Mouse (Mus musculus): Measurements from ENCODE around the gene Lim2. TPM values are rescaled to one million over a fixed set of nuclear protein-coding genes. Genes with fewer than 3 reads are reported as not detected.

Lim2 gene
- total RNA-seq (2021) (not detected), polyA plus RNA-seq (2012; rRNA removed) (not detected in 2 replicates)
- long read RNA-seq, result 0 reads

DNA sequence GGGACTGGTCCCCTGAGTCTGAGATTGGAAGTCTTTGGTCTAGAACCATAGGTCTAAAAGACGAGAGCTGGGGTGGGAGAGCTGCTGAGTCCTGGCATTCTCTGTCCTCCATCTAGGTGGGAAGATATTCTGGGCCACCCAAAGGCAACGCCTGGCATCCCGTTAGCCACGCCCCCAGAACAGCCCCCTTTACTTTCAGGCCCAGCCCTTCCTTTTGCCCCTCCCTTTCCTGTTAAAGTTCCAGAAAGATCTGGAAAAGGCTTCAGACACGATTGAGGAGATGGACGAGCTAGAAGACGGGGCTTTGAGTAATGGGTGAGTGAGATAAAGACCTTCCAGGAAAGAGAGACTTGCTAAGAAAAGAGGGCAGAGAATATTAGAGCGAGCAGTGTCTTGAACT, at the start of gene Lim2:
TSS of gene Lim2 (plus strand) at position 265 of the 400 bp plus-strand sequence.
- Histone ChIP-seq H3K4me1 (ENCODE audit: control insufficient read depth, insufficient read depth, low read length) (no peaks in the 10 kb centered on the region), H3K4me3 (no peak within 1 kb of the TSS), H3K79me2 (replicated peaks; ENCODE audit: control insufficient read depth, insufficient read depth, low read length) (no peaks in the 10 kb centered on the region), H3K9ac (ENCODE audit: low read depth, low read length) (no peak within 1 kb of the TSS), H3K27ac (no peak within 1 kb of the TSS), H3K36me3 (ENCODE audit: control insufficient read depth, insufficient read depth, low read length) (no peaks in the 10 kb centered on the region), H3K27me3 (ENCODE audit: control insufficient read depth, insufficient read depth, low read length) (no peaks in the 10 kb centered on the region)
- WGBS, result 69% methylated on average over 8 of the region's 8 CpGs
- TF ChIP-seq POLR2A (IDR thresholded peaks at IDR 0.05; ENCODE audit: insufficient read depth, low read depth, low read length) (no peak), CTCF (IDR thresholded peaks at IDR 0.05) (no peak), EP300 (IDR thresholded peaks at IDR 0.05; ENCODE audit: insufficient read depth, low read depth, low read length) (no peak)
- no peak for DNase-seq
- intact Hi-C loops (cut with DNase I), result no loop called here

DNA sequence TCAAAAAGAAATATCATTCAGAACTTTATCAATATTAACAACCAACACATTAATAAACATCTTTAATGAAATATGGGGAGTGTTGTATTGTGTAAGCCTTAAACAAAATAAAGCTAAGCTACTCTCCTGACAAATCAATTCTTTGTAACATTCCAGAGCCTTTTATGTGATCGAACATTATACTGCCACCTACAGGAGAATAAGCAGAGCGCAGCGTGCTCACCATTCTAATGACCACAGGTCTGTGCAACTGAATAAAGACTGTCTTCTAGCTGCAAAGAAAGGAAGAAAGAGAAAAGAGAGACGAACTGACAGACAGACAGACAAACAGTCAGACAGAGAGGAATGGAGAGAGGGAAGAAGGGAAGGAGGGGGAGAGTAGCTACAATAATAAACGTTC, 49.2 kb upstream of the Lim2 start:
- H3K4me3 ChIP-seq, result no peak overlapping the region
- no peak overlapping the region for H3K27ac ChIP-seq
- no peak overlapping the region for H3K9ac ChIP-seq (ENCODE audit: low read depth, low read length)
- intact Hi-C loops (cut with DNase I), result no loop called here
- H3K4me1 ChIP-seq (ENCODE audit: control insufficient read depth, insufficient read depth, low read length), result no peaks in the 10 kb centered on the region
- H3K79me2 ChIP-seq (replicated peaks; ENCODE audit: control insufficient read depth, insufficient read depth, low read length), result no peaks in the 10 kb centered on the region
- H3K36me3 ChIP-seq (ENCODE audit: control insufficient read depth, insufficient read depth, low read length), result no peaks in the 10 kb centered on the region
- DNase-seq, result no peak
- no peaks in the 10 kb centered on the region for H3K27me3 ChIP-seq (ENCODE audit: control insufficient read depth, insufficient read depth, low read length)
- WGBS, result 12% methylated on average over 5 of the region's 5 CpGs
- TF ChIP-seq EP300 (IDR thresholded peaks at IDR 0.05; ENCODE audit: insufficient read depth, low read depth, low read length), result no peak
- TF ChIP-seq POLR2A (IDR thresholded peaks at IDR 0.05; ENCODE audit: insufficient read depth, low read depth, low read length), result no peak
- peak; percentile 88 for TF ChIP-seq CTCF (IDR thresholded peaks at IDR 0.05)

DNA sequence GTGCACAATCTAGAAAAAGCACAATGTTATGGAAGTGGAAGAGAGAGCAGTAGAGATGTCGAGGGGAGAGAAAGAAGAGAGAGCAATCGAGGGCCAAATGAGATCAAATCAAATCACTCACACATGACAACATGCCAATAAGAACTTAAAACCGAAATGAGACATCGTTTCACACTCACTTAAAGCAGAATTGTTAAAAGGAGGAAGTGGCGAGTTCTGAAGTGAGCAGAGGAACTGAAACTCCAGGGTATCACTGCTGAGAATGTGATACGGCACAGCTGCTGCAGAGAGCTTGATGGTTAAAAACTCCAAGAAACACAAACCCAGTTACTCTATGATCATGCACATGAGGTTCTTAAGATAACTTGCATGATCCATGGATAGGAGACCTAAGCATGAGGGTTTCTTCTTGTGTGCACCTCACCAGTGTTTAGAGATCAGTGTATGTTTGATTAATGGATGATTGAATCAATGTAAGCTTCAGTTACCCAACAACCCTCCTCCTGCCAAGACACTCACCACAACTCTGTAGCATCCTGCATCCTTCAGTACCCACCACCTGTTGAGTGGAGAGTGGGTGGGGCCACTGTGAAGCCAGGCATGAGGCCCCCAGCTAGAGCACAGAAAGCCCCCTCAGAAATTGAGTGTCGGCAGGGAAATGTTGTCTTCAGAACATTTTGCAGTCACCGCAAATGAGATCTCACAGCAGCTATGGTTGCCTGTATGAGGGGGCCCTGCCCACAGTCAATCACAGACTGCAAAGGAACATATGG, 34.9 kb upstream of the Lim2 start:
- no peaks in the 10 kb centered on the region; the same call in 1 of the 2 replicates for H3K27me3 ChIP-seq (ENCODE audit: control insufficient read depth, insufficient read depth, low read length)
- no peaks in the 10 kb centered on the region for H3K79me2 ChIP-seq (replicated peaks; ENCODE audit: control insufficient read depth, insufficient read depth, low read length)
- intact Hi-C loops (cut with DNase I), result no loop called here
- WGBS, result 56% methylated on average over 8 of the region's 8 CpGs
- no peaks in the 10 kb centered on the region for H3K4me1 ChIP-seq (ENCODE audit: control insufficient read depth, insufficient read depth, low read length)
- TF ChIP-seq POLR2A (IDR thresholded peaks at IDR 0.05; ENCODE audit: insufficient read depth, low read depth, low read length) (no peak), EP300 (IDR thresholded peaks at IDR 0.05; ENCODE audit: insufficient read depth, low read depth, low read length) (no peak), CTCF (IDR thresholded peaks at IDR 0.05) (no peak)
- H3K4me3 ChIP-seq, result no peak overlapping the region
- DNase-seq, result peak in 1 of 2 experiments; percentile 13
- no peak overlapping the region for H3K27ac ChIP-seq
- no peaks in the 10 kb centered on the region for H3K36me3 ChIP-seq (ENCODE audit: control insufficient read depth, insufficient read depth, low read length)
- H3K9ac ChIP-seq (ENCODE audit: low read depth, low read length), result no peak overlapping the region

DNA sequence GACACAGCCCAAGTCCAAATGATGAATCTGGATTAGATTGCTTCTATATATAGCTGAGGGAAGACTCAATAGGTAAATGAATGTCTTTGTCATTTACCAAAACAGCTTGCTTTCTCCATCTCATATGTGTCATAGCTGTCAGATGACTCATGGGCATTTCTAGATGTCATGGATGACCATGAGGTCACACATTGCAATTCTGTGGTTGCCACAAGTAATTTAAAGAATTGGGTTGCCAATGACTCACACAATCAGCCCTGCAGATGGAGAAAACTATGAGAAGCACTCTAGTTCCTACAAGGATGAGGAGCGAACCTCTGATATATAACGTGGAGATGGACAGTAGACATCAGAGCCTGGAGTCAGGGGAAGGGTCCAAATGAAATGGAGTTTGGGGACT, 28.0 kb upstream of the Lim2 start:
- no peaks in the 10 kb centered on the region for H3K4me1 ChIP-seq (ENCODE audit: control insufficient read depth, insufficient read depth, low read length)
- H3K4me3 ChIP-seq, result no peak overlapping the region
- no peak overlapping the region for H3K27ac ChIP-seq
- intact Hi-C loops (cut with DNase I), result no loop called here
- no peaks in the 10 kb centered on the region for H3K36me3 ChIP-seq (ENCODE audit: control insufficient read depth, insufficient read depth, low read length)
- 70% methylated on average over 2 of the region's 2 CpGs for WGBS
- no peak for DNase-seq
- TF ChIP-seq CTCF (IDR thresholded peaks at IDR 0.05) (no peak), EP300 (IDR thresholded peaks at IDR 0.05; ENCODE audit: insufficient read depth, low read depth, low read length) (no peak), POLR2A (IDR thresholded peaks at IDR 0.05; ENCODE audit: insufficient read depth, low read depth, low read length) (no peak)
- no peak overlapping the region for H3K9ac ChIP-seq (ENCODE audit: low read depth, low read length)
- no peaks in the 10 kb centered on the region for H3K79me2 ChIP-seq (replicated peaks; ENCODE audit: control insufficient read depth, insufficient read depth, low read length)
- H3K27me3 ChIP-seq (ENCODE audit: control insufficient read depth, insufficient read depth, low read length), result no peaks in the 10 kb centered on the region

DNA sequence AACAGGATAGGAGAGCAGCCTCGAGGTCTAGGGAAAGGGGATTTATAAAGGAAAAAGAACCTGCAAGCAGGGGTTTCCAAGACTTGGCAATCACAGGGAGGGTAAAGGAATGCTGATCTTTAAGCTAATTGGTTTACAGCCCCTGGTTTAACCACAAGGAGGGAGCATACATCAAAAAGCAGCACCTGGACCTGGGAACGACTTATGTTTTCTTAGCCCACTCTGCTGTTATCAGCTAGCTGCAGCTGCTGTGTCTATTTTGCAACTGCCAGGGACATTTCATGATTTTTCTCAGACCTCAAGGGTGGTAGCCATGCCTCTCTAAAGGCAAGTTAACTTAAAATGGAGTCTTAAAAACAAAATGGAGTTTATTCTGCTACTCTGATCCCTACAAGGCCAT, 24.8 kb upstream of the Lim2 start:
- intact Hi-C loops (cut with DNase I), result no loop called here
- H3K4me1 ChIP-seq (ENCODE audit: control insufficient read depth, insufficient read depth, low read length), result no peaks in the 10 kb centered on the region
- DNase-seq, result no peak
- H3K27ac ChIP-seq, result no peak overlapping the region
- TF ChIP-seq EP300 (IDR thresholded peaks at IDR 0.05; ENCODE audit: insufficient read depth, low read depth, low read length), result no peak
- no peak for TF ChIP-seq CTCF (IDR thresholded peaks at IDR 0.05)
- TF ChIP-seq POLR2A (IDR thresholded peaks at IDR 0.05; ENCODE audit: insufficient read depth, low read depth, low read length), result no peak
- H3K9ac ChIP-seq (ENCODE audit: low read depth, low read length), result no peak overlapping the region
- H3K79me2 ChIP-seq (replicated peaks; ENCODE audit: control insufficient read depth, insufficient read depth, low read length), result no peaks in the 10 kb centered on the region
- H3K4me3 ChIP-seq, result no peak overlapping the region
- no peaks in the 10 kb centered on the region for H3K27me3 ChIP-seq (ENCODE audit: control insufficient read depth, insufficient read depth, low read length)
- no peaks in the 10 kb centered on the region for H3K36me3 ChIP-seq (ENCODE audit: control insufficient read depth, insufficient read depth, low read length)
- WGBS, result 17% methylated on average over 2 of the region's 2 CpGs

DNA sequence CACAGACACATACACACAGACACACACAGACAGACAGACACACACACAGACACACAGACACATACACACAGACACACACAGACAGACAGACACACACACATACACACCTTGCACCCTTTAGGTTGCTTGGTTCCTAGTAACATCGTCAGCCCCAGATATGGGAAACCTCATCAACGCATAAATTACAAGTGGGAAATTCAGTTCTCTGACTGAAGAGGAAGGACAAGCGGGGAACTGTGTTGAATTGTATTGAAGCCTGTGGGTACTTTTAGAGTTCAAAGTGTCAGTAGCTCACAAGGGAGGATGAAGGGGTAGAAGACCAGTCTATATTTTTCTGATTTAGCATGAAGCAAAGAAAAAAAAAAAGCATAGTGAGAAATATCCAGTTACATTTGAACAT, 19.9 kb upstream of the Lim2 start:
- Histone ChIP-seq H3K9ac (ENCODE audit: low read depth, low read length) (no peak overlapping the region), H3K4me3 (no peak overlapping the region), H3K4me1 (ENCODE audit: control insufficient read depth, insufficient read depth, low read length) (no peaks in the 10 kb centered on the region), H3K27me3 (ENCODE audit: control insufficient read depth, insufficient read depth, low read length) (no peaks in the 10 kb centered on the region), H3K36me3 (ENCODE audit: control insufficient read depth, insufficient read depth, low read length) (no peaks in the 10 kb centered on the region), H3K79me2 (replicated peaks; ENCODE audit: control insufficient read depth, insufficient read depth, low read length) (no peaks in the 10 kb centered on the region), H3K27ac (no peak overlapping the region)
- DNase-seq, result no peak
- intact Hi-C loops (cut with DNase I), result no loop called here
- WGBS, result 79% methylated on average over 3 of the region's 3 CpGs
- no peak for TF ChIP-seq EP300 (IDR thresholded peaks at IDR 0.05; ENCODE audit: insufficient read depth, low read depth, low read length)
- TF ChIP-seq POLR2A (IDR thresholded peaks at IDR 0.05; ENCODE audit: insufficient read depth, low read depth, low read length), result no peak
- no peak for TF ChIP-seq CTCF (IDR thresholded peaks at IDR 0.05)

All from heart, adult 2 months (tissue).